28 mouse cellular contexts compared by ENCODE assay signal in the genomic region with DNA sequence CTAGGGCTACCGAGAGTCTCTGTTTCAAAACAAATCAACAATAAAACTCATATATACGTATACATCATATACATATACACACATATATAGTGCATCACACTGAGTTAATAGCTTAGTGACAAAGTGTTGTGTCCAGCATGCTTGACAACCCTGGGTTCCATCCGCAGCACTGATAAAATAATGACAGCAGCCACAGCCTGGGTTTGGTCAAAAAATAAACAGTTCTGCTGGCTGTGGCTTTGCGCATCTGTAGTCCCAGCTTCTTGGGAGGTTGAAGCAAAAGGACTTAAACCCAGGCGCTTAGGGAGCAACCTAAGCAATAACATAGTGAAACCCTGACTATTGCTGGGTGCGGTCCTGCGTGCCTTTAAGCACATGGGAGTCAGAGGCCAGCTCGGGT. TPM values are rescaled to one million over a fixed set of nuclear protein-coding genes. Genes with fewer than 3 reads are reported as not detected.
"Had no signal": no experiment of that assay in that cellular context is flagged by ENCODE, and none has a peak within 500 bp of the region (broad histone marks: within the 10 kb centered on the region; RNA-seq: fewer than 3 reads in every experiment).

No protein-coding gene starts in this region.

- H3K4me3 ChIP-seq: limb, embryonic 13.5 days; liver, embryonic 12.5 days; liver, embryonic 15.5 days; neural tube, embryonic 13.5 days had no signal

- H3K9ac ChIP-seq: limb, embryonic 13.5 days; liver, embryonic 12.5 days; liver, embryonic 15.5 days; neural tube, embryonic 13.5 days had no signal

- H3K4me1 ChIP-seq: liver, embryonic 15.5 days had no signal

- H3K27ac ChIP-seq: limb, embryonic 13.5 days; liver, embryonic 12.5 days; liver, embryonic 15.5 days; neural tube, embryonic 13.5 days had no signal

- DNase-seq: kidney, adult 2 months; kidney, postnatal 14 days; kidney, postnatal 4 days; left cerebral cortex, postnatal 4 days; liver; lung, adult 18-20 months; lung, postnatal 10 days; lung, postnatal 4 days; midbrain, embryonic 14.5 days; retina, postnatal 1 day; right cerebral cortex, postnatal 25 days; spleen, adult 18-20 months; thymus, adult 2 months; thymus, postnatal 14 days; thymus, postnatal 4 days had no signal

- H3K27me3 ChIP-seq: limb, embryonic 13.5 days had no signal

- H3K9me3 ChIP-seq: limb, embryonic 13.5 days; liver, embryonic 12.5 days; liver, embryonic 15.5 days; neural tube, embryonic 13.5 days had no signal

- H3K4me2 ChIP-seq: limb, embryonic 13.5 days; liver, embryonic 12.5 days; liver, embryonic 15.5 days; midbrain, embryonic 11.5 days; neural tube, embryonic 13.5 days had no signal

- ATAC-seq: intestine, postnatal 0 days; liver, embryonic 12.5 days had no signal

- H3K36me3 ChIP-seq: limb, embryonic 13.5 days; liver, embryonic 12.5 days; liver, embryonic 15.5 days; neural tube, embryonic 13.5 days had no signal

RNA-seq across cellular contexts. Expression of gene Fzd2, which starts 25.2 kb away (rescaled TPM):
- total RNA-seq: megakaryocyte progenitor cell, adult 5-6 weeks; megakaryocyte-erythroid progenitor cell, adult 5-6 weeks had no signal

RNA-seq across cellular contexts. Expression of gene Meioc, which starts 34.1 kb away (rescaled TPM):
- total RNA-seq: layer of hippocampus, adult 18-20 months; layer of hippocampus, postnatal 14 days; left cerebral cortex, adult 8-10 months; left cerebral cortex, postnatal 14 days; left cerebral cortex, postnatal 4 days; megakaryocyte progenitor cell, adult 5-6 weeks; megakaryocyte-erythroid progenitor cell, adult 5-6 weeks; neutrophil, adult 5-6 weeks had no signal
- polyA plus RNA-seq: kidney, adult 2 months; thymus, adult 2 months had no signal

RNA-seq across cellular contexts. Expression of gene Gm11627, which starts 50.1 kb away (rescaled TPM):
- total RNA-seq: megakaryocyte progenitor cell, adult 5-6 weeks; megakaryocyte-erythroid progenitor cell, adult 5-6 weeks; neutrophil, adult 5-6 weeks had no signal
